Mouse (Mus musculus) liver (tissue): ENCODE results near the gene Smchd1.
"Not testable (repeated sequence)": the region's sequence is repeated elsewhere in the genome, so short reads cannot be mapped to it uniquely, and the experiment has no call there.

Experiments
- DNase-seq: peaks from one replicate; pipeline ENCODE4 v3.0.0-alpha.2; 2020; ENCODE audit warnings: mixed read lengths

Smchd1 gene

DNA sequence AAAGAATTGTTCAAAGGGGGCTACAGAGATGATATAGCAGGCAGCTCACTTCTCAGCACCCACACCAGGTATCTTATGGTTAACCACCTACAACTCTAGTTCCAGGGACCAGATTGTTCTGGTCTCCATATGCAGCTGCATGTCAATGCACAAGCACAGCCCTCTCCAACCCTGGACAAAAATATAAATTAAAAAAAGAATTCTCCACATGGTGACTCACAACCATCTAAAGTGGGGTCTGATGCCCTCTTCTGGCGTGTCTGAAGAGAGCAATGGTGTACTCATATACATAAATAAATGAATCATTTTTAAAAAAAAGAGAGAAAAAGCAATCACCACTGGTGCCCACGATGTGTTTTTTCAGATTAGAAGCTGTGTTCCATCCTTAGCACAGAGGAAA lies 30.4 kb downstream of the Smchd1 start:
- DNase-seq: no peak

DNA sequence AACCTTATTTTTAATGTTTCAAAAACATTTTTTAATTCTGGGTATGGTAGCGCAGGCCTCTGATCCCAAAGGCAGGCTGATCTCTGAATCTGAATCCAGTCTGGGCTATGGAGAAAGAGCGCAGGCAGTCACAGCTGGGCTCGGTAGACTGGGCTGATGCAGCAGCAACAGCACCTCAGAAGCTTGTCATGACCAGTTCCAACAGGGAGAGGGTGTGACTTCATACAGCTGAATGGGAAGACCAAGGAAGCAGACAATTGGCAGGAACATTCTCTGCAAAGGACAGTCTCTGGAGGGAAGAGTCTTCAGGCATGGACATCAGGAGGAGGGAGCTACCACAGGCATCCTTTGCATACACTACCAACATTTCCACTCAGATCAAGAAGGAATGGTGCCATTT lies 31.0 kb downstream of the Smchd1 start:
- DNase-seq: no peak

DNA sequence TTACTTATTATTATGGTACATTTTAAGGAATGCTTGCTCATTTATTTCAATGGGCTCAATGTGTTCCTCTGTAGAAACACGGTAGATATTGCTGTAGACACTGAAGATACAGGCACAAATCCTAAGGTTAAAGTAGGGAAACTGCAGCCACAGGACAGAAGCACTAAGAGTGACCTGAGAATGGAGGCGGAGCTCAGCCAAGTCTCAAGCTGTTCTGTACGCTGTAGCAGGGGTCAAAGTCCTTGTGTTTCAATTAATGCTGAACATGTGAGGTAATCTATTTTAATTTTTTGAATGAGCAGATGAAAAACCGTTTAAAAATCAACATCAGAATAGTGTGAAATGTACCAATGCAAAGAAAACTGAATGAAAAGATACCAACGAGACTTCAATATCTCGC lies 31.9 kb downstream of the Smchd1 start:
- DNase-seq: no peak

DNA sequence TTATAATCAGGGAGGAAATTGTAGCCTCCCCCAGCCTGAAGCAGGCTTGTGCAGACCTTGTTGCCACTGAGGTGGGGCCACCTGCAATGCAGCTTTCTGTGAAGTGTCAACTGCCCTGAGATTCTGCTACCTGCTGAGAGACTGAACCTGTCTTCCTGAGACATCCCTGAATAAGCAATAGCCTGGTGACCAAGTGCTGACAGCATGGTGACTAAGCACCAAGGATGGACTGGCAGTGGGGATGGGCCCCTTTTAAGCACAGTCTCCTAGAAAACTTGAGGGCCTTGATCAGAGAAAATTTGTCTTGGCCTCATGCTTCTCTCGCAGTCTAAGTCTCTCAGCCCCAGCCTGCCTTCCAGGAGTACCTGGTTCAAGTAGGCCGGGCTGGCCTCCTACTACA lies 52.6 kb downstream of the Smchd1 start:
- DNase-seq: not testable (repeated sequence)

DNA sequence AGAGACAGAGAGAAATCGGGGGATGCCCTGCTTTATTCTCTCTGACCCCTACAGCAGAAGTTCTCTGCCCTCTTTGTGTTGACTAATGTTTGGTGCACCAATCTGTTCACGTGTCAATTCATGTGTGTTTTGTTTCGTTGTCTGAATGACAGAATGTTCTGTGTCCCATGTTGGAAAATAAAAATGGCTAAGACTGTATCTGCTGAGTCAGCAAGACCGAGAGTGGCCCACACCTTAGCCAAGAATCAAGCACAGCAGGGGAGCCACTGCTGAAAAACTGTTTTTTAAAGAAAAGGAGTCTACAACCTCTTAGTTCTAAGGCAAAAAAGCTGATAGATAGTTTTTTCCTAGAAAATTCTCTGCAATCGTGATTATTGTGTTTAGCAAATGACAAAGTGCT lies 55.7 kb downstream of the Smchd1 start:
- not testable (repeated sequence) for DNase-seq

DNA sequence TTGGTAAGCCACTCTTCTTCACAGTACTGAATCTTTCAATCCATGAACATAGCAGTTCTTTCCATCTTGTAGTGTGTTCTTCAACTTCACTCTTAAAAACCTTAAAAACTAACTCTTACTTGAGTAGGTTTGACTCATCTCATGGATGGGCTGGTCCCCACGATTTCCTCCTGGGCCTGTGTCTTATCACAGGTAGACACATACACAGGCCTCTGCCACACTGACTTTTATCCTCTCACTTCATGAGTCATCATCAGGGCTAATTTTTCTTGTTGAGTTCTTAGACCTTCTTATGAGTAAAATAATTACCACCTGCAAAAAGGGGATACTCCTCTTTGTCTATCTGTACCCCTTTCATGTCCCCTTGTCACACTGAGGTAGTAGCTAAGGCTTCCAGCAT lies 58.1 kb downstream of the Smchd1 start:
- DNase-seq: no peak

DNA sequence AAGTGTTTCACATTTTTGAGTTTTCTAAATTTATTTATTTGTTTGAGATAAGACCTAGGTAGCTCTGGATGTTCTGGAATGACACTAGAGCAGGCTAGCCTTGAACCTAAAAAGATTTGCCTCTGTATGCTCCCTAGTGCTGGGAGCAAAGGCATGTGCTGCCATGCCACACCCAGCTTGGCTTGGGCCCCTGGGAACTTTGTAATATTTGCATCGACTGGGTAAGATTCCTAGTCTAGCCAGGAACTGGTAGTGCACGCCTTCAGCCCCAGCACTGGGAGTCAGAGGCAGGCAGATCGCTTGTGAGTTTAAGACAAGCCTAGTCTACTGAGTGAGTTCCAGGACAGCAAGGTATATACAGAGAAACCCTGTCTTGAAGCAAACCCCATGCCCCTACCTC lies 87.7 kb downstream of the Smchd1 start:
- no peak for DNase-seq

DNA sequence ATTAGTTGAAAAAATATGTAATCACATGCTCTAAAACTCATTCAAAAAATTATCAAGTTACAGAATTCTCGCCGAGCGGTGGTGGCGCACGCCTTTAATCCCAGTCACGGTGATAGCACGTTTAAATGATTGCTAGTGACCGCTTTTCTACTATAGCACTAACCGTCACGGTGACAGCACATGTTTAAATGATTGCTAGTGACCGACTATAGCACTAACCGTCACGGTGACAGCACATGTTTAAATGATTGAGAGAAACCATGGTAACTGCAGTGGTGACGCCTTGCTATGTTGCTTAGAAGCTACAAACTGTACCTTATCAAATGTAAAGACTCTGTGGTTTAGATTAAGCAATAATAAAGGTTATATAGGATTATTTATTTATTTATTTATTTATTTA lies 94.8 kb downstream of the Smchd1 start:
- no peak for DNase-seq

DNA sequence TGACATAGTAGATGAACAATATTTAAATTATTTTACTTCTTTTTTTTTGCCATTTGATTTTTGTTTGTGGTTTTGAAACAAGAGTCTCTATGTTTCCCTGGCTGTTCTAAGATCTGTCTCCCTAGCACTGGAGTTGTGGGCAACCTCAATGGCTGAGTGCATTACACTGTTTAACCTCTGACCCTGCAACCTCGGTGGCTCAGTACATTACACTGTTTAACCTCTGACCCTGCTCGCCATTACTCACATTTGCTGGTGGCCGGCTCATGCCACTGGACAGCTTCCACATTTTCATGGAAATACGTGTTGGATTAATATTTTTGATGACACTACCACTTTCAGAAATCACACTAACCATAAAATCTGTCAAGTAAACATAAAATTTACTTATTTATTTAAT lies 97.2 kb downstream of the Smchd1 start:
- no peak for DNase-seq

DNA sequence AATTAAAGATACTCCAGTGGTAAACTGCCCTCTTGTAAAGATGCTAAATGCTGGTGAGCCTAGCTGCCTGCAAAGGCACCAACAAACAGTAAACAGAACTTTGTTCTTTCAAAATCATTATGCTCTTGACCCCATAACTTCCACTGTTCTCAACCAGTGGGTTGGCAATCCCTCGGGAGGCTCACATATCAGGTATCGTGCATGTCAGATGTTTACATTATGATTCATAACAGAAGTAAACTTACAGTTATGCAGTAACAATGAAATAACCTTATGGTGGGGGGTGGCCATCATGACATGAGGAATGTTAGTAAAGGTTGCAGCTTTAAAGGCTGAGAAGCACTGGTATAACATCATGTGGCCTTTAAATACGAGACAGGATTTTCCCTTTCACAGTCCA lies 119.6 kb downstream of the Smchd1 start:
- no peak for DNase-seq

DNA sequence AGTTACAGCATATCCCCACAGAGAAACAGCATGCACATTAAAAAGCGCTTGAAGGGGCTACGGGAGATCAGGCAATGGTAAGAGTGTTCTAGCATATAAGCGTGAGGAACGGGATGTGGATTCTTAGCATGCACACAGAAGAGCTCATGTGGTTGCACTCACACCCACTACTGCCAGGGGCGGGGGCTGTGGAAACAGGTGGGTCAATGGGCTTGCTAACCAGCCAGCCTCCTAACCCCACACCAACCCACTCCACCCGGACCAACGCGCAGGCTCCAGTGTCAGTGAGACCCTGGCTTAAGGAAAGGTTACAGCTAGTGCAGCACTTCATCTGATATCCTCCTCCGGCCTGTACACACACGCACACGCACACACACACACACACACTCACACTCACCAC lies 120.9 kb downstream of the Smchd1 start:
- DNase-seq: no peak

DNA sequence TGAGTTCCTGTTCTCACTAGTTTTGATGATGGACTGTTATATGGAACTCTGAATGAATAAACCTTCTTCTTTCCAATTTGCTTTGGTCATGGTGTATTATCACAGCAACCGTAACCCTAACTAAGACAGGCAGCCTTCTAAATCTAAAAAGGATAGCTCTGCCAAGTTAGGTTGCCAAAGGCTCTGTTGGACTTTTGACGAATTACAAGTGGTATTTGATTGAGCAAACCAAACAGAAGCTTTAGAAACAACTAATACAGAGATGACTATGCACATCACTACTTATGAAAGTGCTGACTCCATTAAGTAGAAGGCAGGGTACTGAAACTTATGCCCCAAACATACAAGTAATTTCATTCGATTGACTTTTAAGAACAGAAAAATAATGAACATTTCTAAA lies 127.0 kb downstream of the Smchd1 start:
- DNase-seq: no peak

DNA sequence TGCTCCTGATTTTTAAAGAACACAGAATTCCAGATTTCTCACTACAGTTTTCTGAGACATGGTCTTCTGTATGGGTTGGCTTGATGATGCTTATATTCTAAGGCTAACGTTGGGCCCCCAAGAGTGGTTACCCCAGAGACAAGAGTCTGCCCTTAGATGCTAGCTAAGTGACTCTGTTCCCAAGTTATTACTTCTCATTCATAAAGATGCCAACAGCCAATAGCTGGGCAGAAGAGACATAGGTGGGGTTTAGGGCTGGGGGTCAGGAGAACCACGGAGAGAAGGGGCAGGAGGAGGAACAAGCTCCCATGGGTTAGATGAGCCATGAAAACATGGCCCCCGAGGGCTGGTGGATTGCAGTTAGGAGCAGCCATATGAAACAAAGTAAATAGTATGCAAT lies 133.1 kb downstream of the Smchd1 start:
- DNase-seq: no peak

DNA sequence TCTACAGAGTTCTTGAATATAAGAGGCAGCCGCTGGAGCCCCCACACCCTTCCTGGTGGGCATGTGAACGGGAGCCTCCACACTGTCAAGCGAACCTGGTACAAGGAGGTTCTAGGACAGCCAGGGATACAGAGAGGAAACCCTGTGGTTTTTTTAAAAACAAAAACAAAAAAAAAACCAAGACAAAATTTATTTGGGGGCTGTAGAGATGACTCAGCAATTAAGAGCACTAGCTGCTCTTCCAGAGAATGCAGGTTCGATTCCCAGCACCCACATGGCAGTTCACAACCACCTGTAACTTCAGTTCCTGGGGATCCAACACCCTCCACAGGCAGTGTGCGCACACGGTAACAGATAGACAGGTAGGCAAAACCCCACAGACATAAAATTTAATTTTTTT lies 136.5 kb downstream of the Smchd1 start:
- no peak for DNase-seq

DNA sequence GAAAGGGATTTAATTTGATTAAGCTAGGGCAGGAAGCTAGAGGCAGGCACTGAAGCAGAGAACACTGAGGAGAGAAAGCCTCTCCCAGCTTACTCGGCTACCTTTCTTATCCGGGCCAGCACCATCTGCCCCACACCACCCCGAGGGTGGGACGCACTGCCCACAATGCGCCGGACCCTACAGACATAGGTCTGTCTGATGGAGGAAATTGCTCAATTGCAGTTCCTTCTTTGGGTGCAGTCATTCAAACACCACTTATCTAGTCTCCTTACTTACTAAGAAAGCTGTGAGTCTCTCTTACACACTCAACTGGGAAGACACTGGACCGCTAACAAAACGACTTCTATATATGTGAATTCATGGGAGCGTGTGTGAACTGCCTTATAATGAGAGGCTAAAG lies 137.6 kb downstream of the Smchd1 start:
- no peak for DNase-seq

DNA sequence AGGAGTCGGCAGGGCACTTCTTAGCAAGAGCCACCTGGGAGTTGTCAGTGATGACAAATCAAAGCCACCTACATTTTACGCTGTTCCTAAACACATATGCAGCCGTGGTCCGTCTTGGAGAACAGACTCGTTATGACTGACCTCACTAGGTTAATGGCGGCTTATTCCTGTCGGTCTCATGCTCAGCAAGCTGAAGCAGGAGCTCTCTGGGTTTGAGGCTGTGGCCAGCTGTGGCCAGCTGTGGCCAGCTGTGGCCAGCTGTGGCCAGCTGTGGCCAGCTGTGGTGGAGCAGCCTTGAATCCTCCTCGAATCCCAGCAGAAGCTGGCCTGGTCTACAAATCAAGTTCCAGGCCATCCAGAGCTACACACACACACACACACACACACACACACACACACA lies 138.7 kb downstream of the Smchd1 start:
- DNase-seq: no peak

DNA sequence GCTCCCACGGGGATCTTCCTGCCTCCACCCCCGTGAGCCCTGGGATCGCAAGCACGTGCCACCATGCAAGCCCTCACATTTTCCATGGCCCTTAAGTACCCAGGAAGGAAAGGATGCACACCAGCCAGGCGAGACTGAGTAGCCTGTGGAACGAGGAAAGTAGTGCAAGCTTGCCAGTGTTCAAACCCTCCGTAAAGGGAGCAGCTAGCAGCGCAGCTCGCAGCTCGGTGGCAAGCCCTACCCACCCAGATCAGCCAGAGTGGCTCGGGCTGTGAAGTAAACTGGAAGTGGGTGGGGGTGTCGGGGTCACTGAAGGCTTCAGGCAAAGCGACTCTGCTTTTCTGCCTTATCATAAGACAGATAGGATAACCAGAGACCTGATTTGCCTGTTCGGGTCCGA lies 142.8 kb downstream of the Smchd1 start:
- no peak for DNase-seq

DNA sequence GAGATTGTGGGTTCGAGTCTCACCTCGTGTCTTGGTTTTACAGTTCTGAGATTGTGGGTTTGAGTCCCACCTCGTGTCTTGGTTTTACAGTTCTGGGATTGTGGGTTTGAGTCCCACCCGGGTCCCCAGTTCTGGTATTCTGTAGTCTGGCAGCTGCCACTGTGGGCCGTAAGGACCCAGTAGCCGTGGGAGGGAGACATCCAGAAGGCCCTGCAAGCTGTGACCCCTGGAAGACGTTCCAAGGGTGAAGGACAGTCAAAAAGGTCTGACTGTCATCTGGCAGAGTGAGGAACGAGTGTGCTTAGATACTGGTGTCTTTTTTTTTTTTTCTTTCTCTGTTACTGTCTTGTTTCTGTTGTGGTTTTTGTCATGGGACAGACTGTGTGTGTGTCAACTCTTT lies 154.4 kb downstream of the Smchd1 start:
- DNase-seq: not testable (repeated sequence)

DNA sequence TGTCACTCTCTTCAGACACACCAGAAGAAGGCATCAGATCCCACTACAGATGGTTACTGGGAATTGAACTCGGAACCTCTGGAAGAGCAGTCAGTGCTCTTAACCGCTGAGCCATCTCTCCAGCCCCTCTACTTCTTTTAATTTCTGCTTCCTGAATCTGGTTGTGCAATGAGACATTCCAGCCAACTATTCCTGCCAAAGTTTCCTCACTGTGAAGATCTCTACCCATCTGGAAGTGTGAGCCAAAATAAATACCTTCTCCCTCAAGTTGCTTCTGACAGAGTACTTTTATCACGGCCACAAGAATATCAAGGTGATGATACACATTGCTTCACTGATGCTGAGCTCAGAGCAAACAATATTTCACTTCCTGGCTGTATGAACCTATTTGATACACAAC lies 155.8 kb downstream of the Smchd1 start:
- no peak for DNase-seq

DNA sequence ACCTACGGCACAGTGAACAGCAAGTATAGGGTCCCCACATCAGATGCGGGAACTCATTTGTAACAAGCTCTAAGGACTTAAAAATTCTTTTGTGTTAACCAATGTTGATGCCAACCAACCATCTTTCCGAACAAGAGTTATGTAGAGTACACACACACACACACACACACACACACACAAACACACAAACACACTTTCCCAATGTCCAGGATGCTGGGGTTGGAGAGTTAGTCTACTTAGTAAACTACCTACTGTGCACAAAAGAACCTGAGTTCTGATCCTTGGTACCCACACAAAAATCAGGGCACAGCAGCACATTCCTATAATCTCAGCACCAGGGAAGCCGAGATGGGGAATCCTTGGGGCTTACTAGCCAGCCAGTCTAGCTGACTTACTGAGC lies 157.6 kb downstream of the Smchd1 start:
- DNase-seq: no peak

DNA sequence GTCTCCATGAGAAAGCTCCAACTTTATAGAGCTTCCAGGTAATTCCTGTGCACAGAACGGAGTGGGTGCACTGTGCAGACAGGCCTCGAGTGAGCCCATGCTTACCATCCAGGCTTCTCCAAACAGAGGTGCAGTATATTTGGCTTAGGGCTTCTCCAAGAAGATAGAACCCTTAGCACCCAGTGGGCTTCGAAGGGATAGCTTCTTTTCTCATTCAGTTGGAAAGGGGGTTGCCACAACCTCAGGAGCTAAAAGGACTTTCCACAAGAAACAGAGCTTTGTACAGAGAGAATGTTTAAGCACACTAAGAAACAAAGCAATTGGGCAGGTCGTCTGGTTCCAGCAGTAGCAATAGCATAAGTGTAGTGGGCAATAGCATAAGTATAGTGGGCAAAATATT lies 160.8 kb downstream of the Smchd1 start:
- no peak for DNase-seq

DNA sequence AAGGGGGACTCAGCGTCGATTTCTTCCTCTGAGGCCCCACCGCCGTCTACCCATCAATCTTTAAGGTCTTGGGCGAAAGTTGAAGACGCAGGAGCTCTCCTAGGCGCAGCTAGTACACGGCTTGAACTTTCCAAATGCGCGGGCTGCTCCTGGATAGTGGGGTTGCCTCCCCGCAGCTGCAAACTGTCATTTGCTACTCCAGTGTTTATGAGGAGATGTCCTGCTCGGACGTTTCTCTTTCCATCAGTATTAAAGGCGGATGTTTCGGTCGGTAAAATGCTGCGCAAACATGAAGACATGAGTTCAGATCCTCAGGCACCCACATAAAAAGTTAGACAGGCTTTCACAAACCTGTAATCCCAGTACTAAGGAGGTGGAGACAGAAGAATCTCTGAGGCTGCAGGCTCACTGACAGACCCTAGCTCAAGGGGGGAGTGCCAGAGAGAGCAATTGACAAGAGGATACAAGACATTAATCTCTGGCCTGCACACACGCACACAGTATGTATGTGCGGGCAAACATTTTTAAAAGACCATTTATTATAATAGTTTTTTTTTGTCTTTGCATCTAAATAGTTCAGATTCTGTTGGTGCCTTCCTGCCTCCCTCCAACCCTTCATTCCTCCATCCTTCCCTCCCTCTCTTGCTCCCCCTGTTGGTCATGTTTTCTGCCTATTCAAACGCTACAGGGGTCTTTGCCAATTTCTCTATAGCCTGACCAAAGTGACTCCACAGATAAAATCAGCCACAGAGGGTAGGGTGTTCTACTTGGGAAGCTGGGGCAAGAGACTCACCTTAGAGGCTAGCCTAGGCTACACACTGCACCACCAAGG lies 163.6 kb downstream of the Smchd1 start, which contains the start of gene Emilin2:
Gene Emilin2, minus strand, starts transcription at position 639 of the 832 bp plus-strand sequence.
- peak; percentile 71 for DNase-seq

DNA sequence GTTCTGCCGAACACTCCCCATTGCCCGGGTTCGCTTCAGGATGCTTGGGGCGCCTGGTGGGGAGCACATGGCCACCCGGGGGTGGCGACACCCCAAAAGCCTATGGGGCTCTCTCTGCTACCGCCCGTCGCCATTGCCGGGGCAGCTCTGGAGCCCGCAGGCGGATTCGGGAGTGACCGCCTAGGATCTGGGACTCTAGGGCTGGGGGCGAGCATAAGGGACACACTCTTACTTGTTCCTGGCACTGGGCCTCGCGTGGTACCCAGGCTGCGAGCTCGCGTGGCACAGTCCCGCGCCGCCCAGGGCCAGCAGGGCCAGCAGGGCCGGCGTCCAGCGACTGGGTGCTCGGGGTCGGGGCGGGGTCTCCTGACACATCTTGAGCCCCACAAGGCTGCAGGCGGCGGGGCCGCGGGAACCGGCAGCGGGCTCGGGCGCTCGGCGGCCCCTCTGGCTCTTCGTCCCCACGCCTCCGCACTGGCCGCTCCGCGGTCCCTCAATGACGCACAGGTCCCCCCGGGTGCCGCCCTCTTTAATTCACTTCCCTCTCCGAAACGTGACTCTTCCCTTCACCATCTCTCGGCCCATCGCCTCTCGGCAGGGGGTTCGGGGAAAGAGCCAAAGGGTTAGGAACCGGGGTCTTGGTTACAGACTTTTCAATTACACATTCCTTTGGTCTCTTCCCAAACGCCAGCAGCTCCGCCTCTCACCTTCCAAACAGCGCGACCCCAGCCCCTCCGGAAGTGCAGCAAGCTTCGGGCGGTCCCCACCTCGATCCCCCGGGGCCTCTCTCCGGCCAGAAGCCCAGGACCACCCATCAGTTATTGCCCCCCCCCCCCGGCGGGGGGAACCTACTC lies 164.4 kb downstream of the Smchd1 start:
- peak; percentile 75 for DNase-seq
